Mouse (Mus musculus): Measurements from ENCODE around the gene Appl2. TPM values are rescaled to one million over a fixed set of nuclear protein-coding genes. Genes with fewer than 3 reads are reported as not detected.

Appl2 gene
- polyA plus RNA-seq, 1 experiment = 121 TPM

- Histone ChIP-seq H3K4me3 (ENCODE audit: insufficient read depth, low read length) (no peak overlapping the region), H3K4me1 (ENCODE audit: control insufficient read depth, insufficient read depth, low read length) (no peaks in the 10 kb centered on the region)
- TF ChIP-seq POLR2A (IDR thresholded peaks at IDR 0.05; ENCODE audit: borderline replicate concordance, low read depth, low read length) (no peak), CTCF (IDR thresholded peaks at IDR 0.05; ENCODE audit: low read depth, low read length) (no peak)
Measured at GRCm38 (mm10) chr10:83618819-83619440, 29.6 kb downstream of the Appl2 start.

GRCm38 (mm10) chr10:83617366-83617765 lies 31.2 kb downstream of the Appl2 start:
- Histone ChIP-seq H3K4me1 (ENCODE audit: control insufficient read depth, insufficient read depth, low read length) (no peaks in the 10 kb centered on the region), H3K27ac (ENCODE audit: insufficient read depth, low read depth, low read length) (no peak overlapping the region), H3K4me3 (ENCODE audit: insufficient read depth, low read length) (no peak overlapping the region)
- TF ChIP-seq CTCF (IDR thresholded peaks at IDR 0.05; ENCODE audit: low read depth, low read length) (0 out of 2 replicates have a peak, but pooled peaks have one; percentile 50), POLR2A (IDR thresholded peaks at IDR 0.05; ENCODE audit: borderline replicate concordance, low read depth, low read length) (no peak)

More at GRCm38 (mm10) chr10:83618819-83619440, 29.6 kb downstream of the Appl2 start:
- H3K27ac ChIP-seq (ENCODE audit: insufficient read depth, low read depth, low read length) = no peak overlapping the region

DNA sequence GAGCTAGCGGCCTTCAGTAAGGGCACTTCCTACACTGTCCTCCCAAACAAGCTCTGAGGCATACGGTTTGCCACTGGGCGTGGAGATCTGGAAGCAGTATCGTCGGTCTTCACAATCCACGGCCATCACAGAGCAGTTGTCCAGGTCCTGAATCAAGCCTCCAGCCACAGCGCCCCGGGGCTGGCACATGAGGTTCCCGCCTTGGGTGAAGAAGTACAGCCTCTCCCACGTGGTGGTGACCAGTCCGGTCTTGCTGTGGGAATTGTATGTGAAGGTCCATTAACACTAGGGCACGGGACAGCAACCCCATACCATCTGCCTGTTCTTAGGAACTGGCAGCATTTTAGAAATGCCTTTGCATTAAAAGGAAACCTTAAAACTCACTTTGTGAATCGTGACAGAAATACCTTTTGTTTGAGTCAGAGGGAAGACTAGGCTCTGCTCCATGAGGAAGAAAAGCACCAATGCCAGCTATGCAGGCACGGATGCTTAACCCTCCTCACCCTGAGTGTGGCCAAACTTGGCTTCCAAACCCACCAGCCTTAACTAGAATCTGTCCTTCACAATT lies 35.8 kb downstream of the Appl2 start:
- H3K4me1 ChIP-seq (ENCODE audit: control insufficient read depth, insufficient read depth, low read length) = no peaks in the 10 kb centered on the region
- no peak overlapping the region for H3K4me3 ChIP-seq (ENCODE audit: insufficient read depth, low read length)
- no peak overlapping the region for H3K27ac ChIP-seq (ENCODE audit: insufficient read depth, low read depth, low read length)
- TF ChIP-seq CTCF (IDR thresholded peaks at IDR 0.05; ENCODE audit: low read depth, low read length) = no peak
- TF ChIP-seq POLR2A (IDR thresholded peaks at IDR 0.05; ENCODE audit: borderline replicate concordance, low read depth, low read length) = no peak

DNA sequence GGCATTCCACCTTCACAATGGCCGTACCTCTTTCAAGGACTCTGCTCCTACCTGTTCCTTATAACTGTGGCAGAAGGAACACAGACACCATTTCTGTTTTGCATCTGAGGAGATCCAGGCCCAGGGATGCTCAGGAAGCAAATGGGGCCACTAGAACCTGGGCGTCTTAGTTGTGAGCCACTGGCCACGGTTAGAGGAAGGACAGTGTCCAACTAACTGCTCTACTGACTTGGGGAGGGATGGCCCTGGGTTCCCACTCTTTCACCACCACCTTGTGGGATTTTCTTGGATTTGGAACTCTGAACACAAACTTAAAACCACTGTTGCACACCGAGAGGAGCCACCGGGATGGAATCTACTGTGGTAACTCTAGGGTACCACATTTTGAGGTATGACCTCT lies 36.7 kb downstream of the Appl2 start:
- TF ChIP-seq CTCF (IDR thresholded peaks at IDR 0.05; ENCODE audit: low read depth, low read length) = no peak
- no peak for TF ChIP-seq POLR2A (IDR thresholded peaks at IDR 0.05; ENCODE audit: borderline replicate concordance, low read depth, low read length)
- no peak overlapping the region for H3K4me3 ChIP-seq (ENCODE audit: insufficient read depth, low read length)

DNA sequence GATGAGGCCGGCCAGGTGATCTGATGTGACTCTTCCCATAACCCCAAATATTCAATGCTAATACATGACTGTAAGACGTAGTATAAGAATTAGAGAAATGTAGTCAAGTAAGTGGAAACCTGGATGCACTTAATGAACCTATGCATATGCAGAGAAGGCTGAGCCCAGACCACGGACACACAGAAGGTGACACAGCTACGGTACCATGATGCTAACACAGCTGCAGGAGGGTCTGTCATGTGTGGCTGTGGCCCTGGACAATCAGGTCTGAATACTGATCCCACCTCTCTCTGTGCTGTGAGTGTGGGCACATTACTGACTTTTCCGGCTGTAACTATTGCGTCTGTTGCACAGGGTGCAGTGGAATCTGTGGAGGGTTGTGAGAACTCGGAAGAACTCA lies 38.0 kb downstream of the Appl2 start:
- no peak overlapping the region for H3K27ac ChIP-seq (ENCODE audit: insufficient read depth, low read depth, low read length)
- no peak overlapping the region for H3K4me3 ChIP-seq (ENCODE audit: insufficient read depth, low read length)
- TF ChIP-seq POLR2A (IDR thresholded peaks at IDR 0.05; ENCODE audit: borderline replicate concordance, low read depth, low read length) (no peak), CTCF (IDR thresholded peaks at IDR 0.05; ENCODE audit: low read depth, low read length) (no peak)
- no peaks in the 10 kb centered on the region for H3K4me1 ChIP-seq (ENCODE audit: control insufficient read depth, insufficient read depth, low read length)

More for the DNA sequence above, 36.7 kb downstream of the Appl2 start:
- Histone ChIP-seq H3K27ac (ENCODE audit: insufficient read depth, low read depth, low read length) (no peak overlapping the region), H3K4me1 (ENCODE audit: control insufficient read depth, insufficient read depth, low read length) (no peaks in the 10 kb centered on the region)

DNA sequence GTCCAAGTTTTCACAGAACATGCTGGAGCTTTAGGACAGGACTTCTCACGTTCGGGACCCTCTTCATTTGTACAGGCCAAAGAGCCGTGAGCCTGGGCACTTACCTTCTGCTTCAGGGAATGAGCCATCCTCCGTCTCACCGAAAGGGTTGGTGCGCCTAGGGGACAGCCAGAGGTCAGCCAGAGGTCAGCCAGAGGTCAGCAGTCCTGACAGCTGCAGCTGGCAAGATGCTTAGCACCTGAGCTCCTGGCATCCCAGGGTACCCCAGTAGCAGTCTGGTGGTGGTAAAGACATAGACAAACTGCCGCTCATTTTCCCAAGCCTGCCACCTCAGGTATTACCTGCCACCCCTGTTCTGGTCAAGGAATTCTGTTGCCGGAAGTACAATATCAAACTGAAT lies 39.9 kb downstream of the Appl2 start:
- no peak overlapping the region for H3K27ac ChIP-seq (ENCODE audit: insufficient read depth, low read depth, low read length)
- H3K4me1 ChIP-seq (ENCODE audit: control insufficient read depth, insufficient read depth, low read length) = no peaks in the 10 kb centered on the region
- TF ChIP-seq POLR2A (IDR thresholded peaks at IDR 0.05; ENCODE audit: borderline replicate concordance, low read depth, low read length) (no peak), CTCF (IDR thresholded peaks at IDR 0.05; ENCODE audit: low read depth, low read length) (no peak)

DNA sequence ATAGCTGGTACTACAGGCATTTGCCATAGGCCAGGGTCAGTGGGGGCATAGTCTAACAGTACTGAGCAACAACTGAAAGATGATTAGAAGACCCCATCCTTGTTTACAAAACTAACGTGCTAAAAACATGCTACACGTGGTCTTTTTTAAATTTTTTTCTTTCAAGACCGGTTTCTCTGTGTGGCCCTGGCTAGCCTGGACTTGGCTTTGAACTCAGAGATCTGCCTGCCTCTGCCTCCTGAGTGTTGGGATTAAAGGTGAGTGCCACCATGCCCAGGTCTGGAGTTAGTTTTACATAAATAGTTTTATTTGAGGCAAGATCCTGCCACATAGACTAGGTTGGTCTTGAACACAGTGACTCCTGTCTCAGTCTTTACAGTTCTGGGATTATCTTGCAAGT lies 41.4 kb downstream of the Appl2 start:
- no peaks in the 10 kb centered on the region for H3K4me1 ChIP-seq (ENCODE audit: control insufficient read depth, insufficient read depth, low read length)
- no peak for TF ChIP-seq POLR2A (IDR thresholded peaks at IDR 0.05; ENCODE audit: borderline replicate concordance, low read depth, low read length)
- no peak for TF ChIP-seq CTCF (IDR thresholded peaks at IDR 0.05; ENCODE audit: low read depth, low read length)
- H3K27ac ChIP-seq (ENCODE audit: insufficient read depth, low read depth, low read length) = no peak overlapping the region
- no peak overlapping the region for H3K4me3 ChIP-seq (ENCODE audit: insufficient read depth, low read length)

More for the DNA sequence above, 39.9 kb downstream of the Appl2 start:
- H3K4me3 ChIP-seq (ENCODE audit: insufficient read depth, low read length) = no peak overlapping the region

GRCm38 (mm10) chr10:83605637-83606183 lies 42.8 kb downstream of the Appl2 start:
- Histone ChIP-seq H3K4me1 (ENCODE audit: control insufficient read depth, insufficient read depth, low read length) (no peaks in the 10 kb centered on the region), H3K4me3 (ENCODE audit: insufficient read depth, low read length) (no peak overlapping the region), H3K27ac (ENCODE audit: insufficient read depth, low read depth, low read length) (no peak overlapping the region)
- TF ChIP-seq POLR2A (IDR thresholded peaks at IDR 0.05; ENCODE audit: borderline replicate concordance, low read depth, low read length) = no peak
- TF ChIP-seq CTCF (IDR thresholded peaks at IDR 0.05; ENCODE audit: low read depth, low read length) = no peak

GRCm38 (mm10) chr10:83603956-83604564 lies 44.5 kb downstream of the Appl2 start:
- Histone ChIP-seq H3K27ac (ENCODE audit: insufficient read depth, low read depth, low read length) (no peak overlapping the region), H3K4me1 (ENCODE audit: control insufficient read depth, insufficient read depth, low read length) (no peaks in the 10 kb centered on the region), H3K4me3 (ENCODE audit: insufficient read depth, low read length) (no peak overlapping the region)
- TF ChIP-seq POLR2A (IDR thresholded peaks at IDR 0.05; ENCODE audit: borderline replicate concordance, low read depth, low read length) (no peak), CTCF (IDR thresholded peaks at IDR 0.05; ENCODE audit: low read depth, low read length) (no peak)

GRCm38 (mm10) chr10:83600650-83601049 lies 47.9 kb downstream of the Appl2 start:
- TF ChIP-seq POLR2A (IDR thresholded peaks at IDR 0.05; ENCODE audit: borderline replicate concordance, low read depth, low read length) (no peak), CTCF (IDR thresholded peaks at IDR 0.05; ENCODE audit: low read depth, low read length) (no peak)
- Histone ChIP-seq H3K4me1 (ENCODE audit: control insufficient read depth, insufficient read depth, low read length) (no peaks in the 10 kb centered on the region), H3K27ac (ENCODE audit: insufficient read depth, low read depth, low read length) (no peak overlapping the region)

More at GRCm38 (mm10) chr10:83600650-83601049, 47.9 kb downstream of the Appl2 start:
- no peak overlapping the region for H3K4me3 ChIP-seq (ENCODE audit: insufficient read depth, low read length)
